Mouse (Mus musculus) megakaryocyte-erythroid progenitor cell, adult 5 weeks (primary cell): ENCODE results near the gene Gm49373. TPM values are rescaled to one million over a fixed set of nuclear protein-coding genes. Genes with fewer than 3 reads are reported as not detected.

Experiments
- polyA plus RNA-seq: library from polyadenylated mRNA; stranded (reverse); fragments of >175 nt; gene quantifications from 2 replicates; pipeline ENCODE4 v1.2.3, GENCODE M21; 2012

Gm49373 gene
- 1.6 and 2.0 TPM in 2 replicates for polyA plus RNA-seq

GRCm38 (mm10) chr9:21073044-21073840 is at the start of gene Gm49373, which contains the start of gene Fdx1l:
Gene Gm49373, minus strand, starts transcription at chr9:21073096.
Gene Fdx1l, minus strand, starts transcription at chr9:21073614.

GRCm38 (mm10) chr9:21091707-21092320 is 18.9 kb upstream of the Gm49373 start, which contains the start of the genes Gm38431 and Raver1:
Gene Gm38431, minus strand, starts transcription at chr9:21091997.
Gene Raver1, minus strand, starts transcription at chr9:21092008.

GRCm38 (mm10) chr9:21067006-21067684 is 5.8 kb downstream of the Gm49373 start, which contains the start of gene Zglp1:
Gene Zglp1, minus strand, starts transcription at chr9:21067093.

DNA sequence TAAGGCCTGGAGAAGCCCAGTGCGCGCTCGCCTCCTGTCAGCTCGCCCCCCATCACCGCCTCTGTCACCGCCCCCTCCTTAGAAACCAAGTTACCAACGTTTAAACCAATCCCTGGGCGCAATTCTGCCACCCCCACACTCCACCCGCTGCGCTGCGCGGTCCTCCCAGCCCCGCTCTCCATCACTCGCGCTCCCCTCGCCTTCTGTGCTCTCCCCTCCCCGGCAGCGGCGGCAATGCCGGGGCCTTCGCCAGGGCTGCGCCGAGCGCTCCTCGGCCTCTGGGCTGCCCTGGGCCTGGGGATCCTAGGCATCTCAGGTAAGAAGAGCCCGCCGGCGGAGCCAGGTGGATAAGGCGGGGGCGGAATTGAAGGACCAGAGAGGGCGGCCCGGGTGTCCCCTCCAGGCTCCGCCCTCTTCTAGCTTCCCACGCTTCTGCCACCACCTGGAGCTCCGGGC is 41.0 kb downstream of the Gm49373 start, which contains the start of gene Icam5:
Gene Icam5 (plus strand): TSS at position 178 of the 456 bp plus-strand sequence.

DNA sequence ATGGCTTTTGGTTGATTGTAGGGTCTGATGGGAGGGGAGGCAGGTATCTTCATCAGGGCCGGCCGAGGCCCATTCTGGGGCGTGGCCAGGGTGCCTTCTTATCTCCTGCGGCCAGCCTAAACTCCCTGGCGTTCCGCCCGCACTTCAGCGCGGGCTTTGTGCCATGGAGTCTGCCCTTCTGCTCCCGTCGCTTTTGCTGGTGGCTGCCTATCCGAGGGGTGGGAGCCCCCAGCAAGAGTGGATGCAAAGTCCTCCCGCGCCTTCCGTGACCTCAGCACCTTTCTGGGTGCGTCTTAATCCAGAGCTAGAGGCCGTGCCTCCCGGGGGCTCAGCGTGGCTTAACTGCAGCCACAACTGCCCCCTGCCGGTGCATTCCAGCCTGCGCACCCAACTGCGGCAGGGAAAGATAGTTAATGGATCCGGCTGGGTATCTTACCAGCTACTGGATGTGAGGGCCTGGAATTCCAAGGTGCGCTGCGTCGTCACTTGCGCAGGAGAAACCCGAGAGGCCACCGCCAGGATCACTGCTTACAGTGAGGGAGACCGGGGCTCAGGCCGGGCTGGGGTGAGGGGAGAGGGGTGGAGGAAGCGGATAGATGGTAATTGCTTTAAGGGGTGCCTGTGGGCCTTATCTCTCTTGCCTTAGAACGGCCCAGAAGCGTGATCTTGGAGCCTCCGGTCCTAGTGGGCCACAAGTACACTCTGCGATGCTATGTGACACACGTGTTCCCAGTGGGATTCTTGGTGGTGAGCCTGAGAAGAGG is 43.4 kb downstream of the Gm49373 start, which contains the start of gene Icam4:
Gene Icam4 (plus strand): TSS at position 83 of the 764 bp plus-strand sequence.

DNA sequence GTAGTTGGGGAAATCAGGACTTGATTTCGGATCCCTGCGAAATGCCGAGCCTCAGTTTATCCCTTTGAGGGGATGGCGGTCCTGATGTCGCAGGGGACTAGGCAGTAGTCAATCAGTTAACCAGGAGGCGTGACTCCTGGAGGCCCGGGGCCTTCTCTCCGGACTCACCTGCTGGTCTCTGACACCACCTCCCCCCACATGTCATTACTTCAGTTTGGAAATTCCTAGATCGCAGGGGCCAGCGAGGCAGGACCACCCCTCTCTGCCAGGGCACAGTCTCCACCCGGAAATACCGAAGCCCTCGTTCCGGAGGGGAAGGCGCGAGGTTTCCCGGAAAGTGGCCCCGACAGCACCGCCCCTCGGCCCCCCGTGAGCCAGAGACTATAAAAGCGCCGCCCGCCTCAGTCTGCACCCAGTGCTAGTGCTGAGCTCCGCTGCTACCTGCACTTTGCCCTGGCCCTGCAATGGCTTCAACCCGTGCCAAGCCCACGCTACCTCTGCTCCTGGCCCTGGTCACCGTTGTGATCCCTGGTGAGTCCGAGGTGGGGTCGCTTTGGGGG is 57.2 kb downstream of the Gm49373 start, which contains the start of gene Icam1:
Gene Icam1 (plus strand): TSS at position 415 of the 560 bp plus-strand sequence.

Other genes with a start within 250 kb of the Gm49373 start
- 124 and 174 TPM in 2 replicates for gene A230050P20Rik, start 204.5 kb downstream of the Gm49373 start, polyA plus RNA-seq
- gene Angptl6, start 193.4 kb downstream of the Gm49373 start, polyA plus RNA-seq: 2.7 and 4.1 TPM in 2 replicates
- gene Ppan, start 184.9 kb downstream of the Gm49373 start, polyA plus RNA-seq: 281 and 400 TPM in 2 replicates
- gene Eif3g, start 174.5 kb downstream of the Gm49373 start, polyA plus RNA-seq: 554 and 634 TPM in 2 replicates
- 124 and 137 TPM in 2 replicates for gene Dnmt1, start 113.2 kb downstream of the Gm49373 start, polyA plus RNA-seq
- gene S1pr2, start 96.3 kb downstream of the Gm49373 start, polyA plus RNA-seq: 4.0 and 5.2 TPM in 2 replicates
- 111 and 114 TPM in 2 replicates for gene Mrpl4, start 70.4 kb downstream of the Gm49373 start, polyA plus RNA-seq
- 23.4 and 36.2 TPM in 2 replicates for gene Icam1, start 57.1 kb downstream of the Gm49373 start, polyA plus RNA-seq
- 21.8 and 32.7 TPM in 2 replicates for gene Icam4, start 43.7 kb downstream of the Gm49373 start, polyA plus RNA-seq
- 0.32 and 0.57 TPM in 2 replicates for gene Icam5, start 41.0 kb downstream of the Gm49373 start, polyA plus RNA-seq
- 3.1 and 7.5 TPM in 2 replicates for gene Zglp1, start 6.0 kb downstream of the Gm49373 start, polyA plus RNA-seq
- gene Fdx1l, start 518 bp upstream of the Gm49373 start, polyA plus RNA-seq: 26.8 and 32.5 TPM in 2 replicates
- 283 and 327 TPM in 2 replicates for gene Gm38431, start 18.9 kb upstream of the Gm49373 start, polyA plus RNA-seq
- gene Raver1, start 18.9 kb upstream of the Gm49373 start, polyA plus RNA-seq: 94.4 and 110 TPM in 2 replicates
- gene Tyk2, start 58.1 kb upstream of the Gm49373 start, polyA plus RNA-seq: 36.6 and 36.8 TPM in 2 replicates
- 317 and 381 TPM in 2 replicates for gene Cdc37, start 76.9 kb upstream of the Gm49373 start, polyA plus RNA-seq
- 15.4 and 17.1 TPM in 2 replicates for gene Pde4a, start 92.6 kb upstream of the Gm49373 start, polyA plus RNA-seq
- 66.5 and 66.9 TPM in 2 replicates for gene Keap1, start 166.3 kb upstream of the Gm49373 start, polyA plus RNA-seq
- gene S1pr5, start 175.3 kb upstream of the Gm49373 start, polyA plus RNA-seq: 0.24 and 0.41 TPM in 2 replicates
- gene Atg4d, start 192.2 kb upstream of the Gm49373 start, polyA plus RNA-seq: 21.4 and 22.7 TPM in 2 replicates
- 58.2 and 90.2 TPM in 2 replicates for gene Kri1, start 214.9 kb upstream of the Gm49373 start, polyA plus RNA-seq
- 45.6 and 52.9 TPM in 2 replicates for gene Cdkn2d, start 218.3 kb upstream of the Gm49373 start, polyA plus RNA-seq
- 0.10 and 0.13 TPM in 2 replicates for gene Ap1m2, start 239.2 kb upstream of the Gm49373 start, polyA plus RNA-seq
- gene Slc44a2, start 247.6 kb upstream of the Gm49373 start, polyA plus RNA-seq: 121 and 136 TPM in 2 replicates